Mouse (Mus musculus) small intestine, adult 2 months (tissue): Measurements from ENCODE around the gene Cdh24. TPM values are rescaled to one million over a fixed set of nuclear protein-coding genes. Genes with fewer than 3 reads are reported as not detected.

ENCODE experiments used
- H3K27ac ChIP-seq: fragments of 200-500 bp; 2 replicates; pipeline ENCODE4 v1.5.1; 2012; ENCODE audit warnings: low read depth, low read length, control low read depth, inconsistent platforms; ENCODE audit not compliant: insufficient read depth
- H3K27me3 ChIP-seq: fragments of 200-500 bp; 2 replicates; pipeline ENCODE4 v1.6.1; 2012; ENCODE audit warnings: mild to moderate bottlenecking, moderate library complexity, low read length, inconsistent platforms; ENCODE audit not compliant: control insufficient read depth, insufficient read depth
- H3K36me3 ChIP-seq: fragments of 200-500 bp; 2 replicates; pipeline ENCODE4 v1.6.1; 2012; ENCODE audit warnings: mild to moderate bottlenecking, low read length, control low read depth, inconsistent platforms; ENCODE audit not compliant: control insufficient read depth, insufficient read depth
- H3K4me1 ChIP-seq: fragments of 200-500 bp; 2 replicates; pipeline ENCODE4 v1.6.1; 2012; ENCODE audit warnings: low read length, inconsistent platforms, mixed read lengths; ENCODE audit not compliant: control insufficient read depth, insufficient read depth, insufficient read length
- H3K4me3 ChIP-seq: fragments of 200-500 bp; 2 replicates; pipeline ENCODE4 v1.5.1; 2012; ENCODE audit warnings: low read depth, mild to moderate bottlenecking, control low read depth, inconsistent platforms, low read length, moderate library complexity
- CTCF ChIP-seq: fragments of 200-500 bp; IDR thresholded peaks from 2 replicates; pipeline ENCODE4 v1.5.1; 2012; ENCODE audit warnings: low read depth, mild to moderate bottlenecking, control low read depth, inconsistent platforms, low read length, moderate library complexity, mixed read lengths; ENCODE audit not compliant: insufficient replicate concordance, insufficient read length; ENCODE audit errors: extremely low read depth
- POLR2A ChIP-seq: fragments of 200-500 bp; IDR thresholded peaks from 2 replicates; pipeline ENCODE4 v1.6.1; 2012; ENCODE audit warnings: low read depth, mild to moderate bottlenecking, control low read depth, inconsistent platforms, low read length, moderate library complexity
- WGBS: fragments of 180-500 bp; shearing (Covaris S2); methylation state at CpG from one replicate; pipeline ENCODE4 v1.1.7; 2018; 5-methylcytosine and 5-hydroxymethylcytosine counted together
- polyA plus RNA-seq: library from polyadenylated mRNA; depleted of rRNA; stranded (reverse); fragments of >200 nt; gene quantifications from 2 replicates; pipeline ENCODE4 v1.2.3, GENCODE M21; 2012

Gene Cdh24
- polyA plus RNA-seq, 1 experiment = 4.6 TPM

GRCm38 (mm10) chr14:54676290-54676689 lies 35.1 kb upstream of the Cdh24 start:
- no peak for TF ChIP-seq CTCF
- no peak for TF ChIP-seq POLR2A
- no peak overlapping the region for H3K27ac ChIP-seq
- WGBS = 85% methylated on average over 5 of the region's 5 CpGs
- H3K36me3 ChIP-seq = peaks cover 57% of the 10 kb centered on the region
- no peak overlapping the region for H3K4me3 ChIP-seq
- H3K27me3 ChIP-seq = no peaks in the 10 kb centered on the region
- no peaks in the 10 kb centered on the region for H3K4me1 ChIP-seq

- H3K36me3 ChIP-seq = peaks cover 50% of the 10 kb centered on the region
- 36% methylated on average over 2 of the region's 2 CpGs for WGBS
Observed at GRCm38 (mm10) chr14:54674317-54674716, 33.2 kb upstream of the Cdh24 start.

GRCm38 (mm10) chr14:54669381-54669780 lies 28.2 kb upstream of the Cdh24 start:
- H3K27ac ChIP-seq = no peak overlapping the region
- peaks cover 54% of the 10 kb centered on the region for H3K36me3 ChIP-seq
- no peaks in the 10 kb centered on the region for H3K4me1 ChIP-seq
- no peaks in the 10 kb centered on the region for H3K27me3 ChIP-seq
- WGBS = 46% methylated on average over 4 of the region's 4 CpGs
- TF ChIP-seq CTCF = peak; percentile 68; the same call in 1 of the 2 replicates
- no peak for TF ChIP-seq POLR2A
- H3K4me3 ChIP-seq = no peak overlapping the region

More at GRCm38 (mm10) chr14:54674317-54674716, 33.2 kb upstream of the Cdh24 start:
- Histone ChIP-seq H3K27me3 (no peaks in the 10 kb centered on the region), H3K4me1 (no peaks in the 10 kb centered on the region), H3K27ac (no peak overlapping the region), H3K4me3 (no peak overlapping the region)
- TF ChIP-seq POLR2A (no peak), CTCF (no peak)

GRCm38 (mm10) chr14:54664477-54665222 lies 23.5 kb upstream of the Cdh24 start:
- Histone ChIP-seq H3K4me1 (no peaks in the 10 kb centered on the region), H3K27ac (no peak overlapping the region), H3K4me3 (no peak overlapping the region), H3K36me3 (peaks cover 76% of the 10 kb centered on the region), H3K27me3 (no peaks in the 10 kb centered on the region)
- no peak for TF ChIP-seq POLR2A
- no peak for TF ChIP-seq CTCF
- WGBS = 90% methylated on average over 10 of the region's 10 CpGs

- no peaks in the 10 kb centered on the region for H3K27me3 ChIP-seq
- H3K4me1 ChIP-seq = no peaks in the 10 kb centered on the region
- peaks cover 80% of the 10 kb centered on the region for H3K36me3 ChIP-seq
- no peak for TF ChIP-seq CTCF
- no peak for TF ChIP-seq POLR2A
- no peak overlapping the region for H3K27ac ChIP-seq
- WGBS = 83% methylated on average over 2 of the region's 2 CpGs
- H3K4me3 ChIP-seq = no peak overlapping the region
Observed at GRCm38 (mm10) chr14:54660009-54660408, 18.8 kb upstream of the Cdh24 start.

- TF ChIP-seq POLR2A = no peak
- no peak for TF ChIP-seq CTCF
- WGBS = 3% methylated on average over 12 of the region's 12 CpGs
- peak overlapping the region; percentile 74 for H3K4me3 ChIP-seq
- H3K4me1 ChIP-seq = no peaks in the 10 kb centered on the region; the same call in 1 of the 2 replicates
- H3K36me3 ChIP-seq = peaks cover 51% of the 10 kb centered on the region
- H3K27ac ChIP-seq = no peak overlapping the region
- H3K27me3 ChIP-seq = no peaks in the 10 kb centered on the region
Observed at GRCm38 (mm10) chr14:54653496-54653895, 12.3 kb upstream of the Cdh24 start.

- Histone ChIP-seq H3K4me1 (no peaks in the 10 kb centered on the region; the same call in 1 of the 2 replicates), H3K27ac (no peak overlapping the region), H3K36me3 (peaks cover 52% of the 10 kb centered on the region), H3K27me3 (no peaks in the 10 kb centered on the region), H3K4me3 (no peak overlapping the region)
- TF ChIP-seq CTCF = no peak
- no peak for TF ChIP-seq POLR2A
- WGBS = 3% methylated on average over 7 of the region's 7 CpGs
Observed at GRCm38 (mm10) chr14:54652787-54653186, 11.6 kb upstream of the Cdh24 start.
